Mouse (Mus musculus) gastrocnemius, postnatal 14 days (tissue): ENCODE measurements around the gene Rad51b. TPM values are rescaled to one million over a fixed set of nuclear protein-coding genes. Genes with fewer than 3 reads are reported as not detected.

ENCODE experiments used
- DNase-seq: peaks from one replicate; pipeline ENCODE4 v3.0.0; 2021; ENCODE audit warnings: mixed read lengths
- intact Hi-C: fragments of 180-260 bp; cut with DNase I; formaldehyde crosslinking; loops from one replicate; pipeline ENCODE4 v1.15.1; 2025; ENCODE audit warnings: low total_unique reads
- total RNA-seq, 2 experiments: library from RNA; stranded (reverse); gene quantifications; 2 replicates each; pipeline ENCODE4 v1.2.3; 2021

Gene Rad51b
- total RNA-seq, 2 experiments from 2014 or later, result 0.80 to 0.92 TPM

DNA sequence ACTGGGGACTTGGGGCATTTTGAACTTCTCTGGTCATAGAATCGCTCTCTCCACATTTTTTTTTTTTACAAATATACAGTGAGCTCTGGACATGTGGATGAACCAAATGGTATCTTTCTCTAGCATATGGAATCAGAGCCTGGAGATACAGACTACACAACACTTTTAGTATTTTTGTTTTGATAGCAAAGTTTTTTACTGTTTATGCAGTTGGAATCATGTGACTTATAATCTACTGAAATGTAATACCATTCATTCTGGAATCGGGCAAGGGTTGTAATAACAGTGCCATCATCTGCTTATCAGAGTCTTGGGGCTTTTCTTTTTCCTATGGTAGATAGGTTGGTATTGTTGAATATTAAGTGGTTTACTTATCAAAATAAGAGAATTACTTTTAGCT is 67.2 kb downstream of the Rad51b start:
- DNase-seq, result no peak
- intact Hi-C loops, result loop anchor here (5.0 kb wide), 1 partner anchor 778 kb away; no protein-coding TSS in a partner anchor

- DNase-seq, result no peak
- intact Hi-C loops, result no loop called here
Measured at GRCm38 (mm10) chr12:79368818-79369217, 71.7 kb downstream of the Rad51b start.

DNA sequence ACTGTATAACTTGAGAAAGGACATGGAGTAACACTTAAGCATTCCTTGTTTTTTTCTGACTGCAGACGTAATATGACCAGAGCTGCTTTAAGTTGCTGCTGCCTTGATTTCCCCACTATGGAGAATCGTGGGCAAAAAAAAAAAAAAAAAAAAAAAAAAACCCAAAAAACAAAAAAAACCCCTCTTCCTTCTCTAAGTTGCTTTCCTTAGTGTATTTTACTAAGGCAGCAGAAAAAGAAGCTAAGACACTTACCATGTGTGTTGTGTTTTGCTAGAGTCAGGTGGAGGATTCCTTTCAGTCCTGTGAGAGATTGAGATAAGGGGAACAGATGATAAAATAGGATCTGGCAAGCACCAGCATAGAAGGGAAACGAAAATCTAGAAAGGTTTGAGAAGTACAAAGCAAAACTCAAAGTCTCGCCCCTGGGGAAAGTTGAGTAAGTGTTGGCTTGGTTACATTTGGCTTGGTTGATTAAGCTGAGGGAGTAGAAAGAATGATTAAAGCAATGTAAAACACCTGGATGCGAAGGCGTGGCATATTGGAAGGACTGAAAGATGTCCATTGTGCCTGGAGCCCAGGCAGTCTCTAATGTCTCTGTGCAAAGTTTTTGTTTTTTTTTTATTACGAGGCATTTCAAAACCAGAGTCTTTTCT is 72.6 kb downstream of the Rad51b start:
- intact Hi-C loops, result no loop called here

DNA sequence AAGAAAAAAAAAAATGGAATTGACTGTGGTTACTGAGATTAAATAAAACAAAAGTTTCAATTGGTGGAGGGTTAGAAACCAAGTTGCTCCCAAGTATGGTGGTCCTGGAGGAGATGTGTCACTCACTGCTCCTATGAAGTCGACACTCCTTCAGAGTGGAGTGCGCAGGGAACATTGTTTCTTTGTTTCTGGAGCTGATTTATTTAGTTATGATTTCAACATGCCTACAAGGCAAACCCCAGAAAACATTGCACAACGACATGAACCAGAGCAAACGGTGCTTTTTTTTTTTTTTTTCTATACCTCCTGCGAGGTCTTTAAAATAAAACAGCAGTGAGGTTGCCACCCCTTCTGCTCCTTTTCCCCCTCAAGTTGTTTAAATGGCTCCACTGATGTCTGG is 75.6 kb downstream of the Rad51b start:
- intact Hi-C loops, result no loop called here
- DNase-seq, result no peak

More for the DNA sequence above, 72.6 kb downstream of the Rad51b start:
- DNase-seq, result no peak

- intact Hi-C loops, result no loop called here
- no peak for DNase-seq
Measured at GRCm38 (mm10) chr12:79377378-79377777, 80.3 kb downstream of the Rad51b start.

DNA sequence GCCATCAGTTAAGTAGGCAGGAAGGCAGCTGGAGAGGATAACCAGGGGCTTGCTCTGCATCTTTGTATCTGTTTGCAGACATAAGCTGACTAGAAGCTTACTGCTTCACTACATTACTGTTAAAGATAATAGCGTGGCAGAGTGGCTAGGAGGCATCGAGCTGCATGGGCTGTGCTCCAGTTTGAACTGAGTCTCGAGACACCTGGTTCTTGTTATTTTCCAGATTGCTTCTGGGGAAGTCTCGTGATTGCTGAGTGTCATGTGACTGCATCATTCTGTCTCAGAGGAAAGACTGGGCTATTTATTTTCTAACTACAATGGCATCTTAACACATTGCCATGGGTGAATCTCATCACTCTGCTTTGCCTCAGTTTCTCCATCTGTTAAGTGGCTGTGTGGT is 80.8 kb downstream of the Rad51b start:
- intact Hi-C loops, result no loop called here
- no peak for DNase-seq

- no peak for DNase-seq
- intact Hi-C loops, result no loop called here
Measured at GRCm38 (mm10) chr12:79380190-79380589, 83.1 kb downstream of the Rad51b start.

- DNase-seq, result no peak
- intact Hi-C loops, result no loop called here
Measured at GRCm38 (mm10) chr12:79381489-79381888, 84.4 kb downstream of the Rad51b start.

DNA sequence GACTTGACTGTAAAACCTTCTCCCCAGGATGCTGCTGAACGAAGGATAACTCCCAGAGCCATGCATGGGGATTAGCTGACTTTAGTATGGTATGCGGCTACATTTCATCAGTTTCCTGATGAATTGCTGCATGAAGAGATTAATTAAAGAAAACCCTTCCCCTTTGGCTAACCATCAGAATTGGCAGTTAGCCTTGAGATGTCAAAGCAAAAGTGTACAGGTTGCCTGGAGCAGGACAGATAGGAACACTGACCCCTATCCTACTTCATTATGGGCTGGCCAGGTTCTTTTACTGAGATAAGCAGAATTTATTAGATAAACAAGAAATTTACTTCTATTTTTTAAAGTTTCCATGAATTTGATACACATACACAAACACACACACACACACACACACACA is 85.3 kb downstream of the Rad51b start:
- intact Hi-C loops, result no loop called here
- no peak for DNase-seq

DNA sequence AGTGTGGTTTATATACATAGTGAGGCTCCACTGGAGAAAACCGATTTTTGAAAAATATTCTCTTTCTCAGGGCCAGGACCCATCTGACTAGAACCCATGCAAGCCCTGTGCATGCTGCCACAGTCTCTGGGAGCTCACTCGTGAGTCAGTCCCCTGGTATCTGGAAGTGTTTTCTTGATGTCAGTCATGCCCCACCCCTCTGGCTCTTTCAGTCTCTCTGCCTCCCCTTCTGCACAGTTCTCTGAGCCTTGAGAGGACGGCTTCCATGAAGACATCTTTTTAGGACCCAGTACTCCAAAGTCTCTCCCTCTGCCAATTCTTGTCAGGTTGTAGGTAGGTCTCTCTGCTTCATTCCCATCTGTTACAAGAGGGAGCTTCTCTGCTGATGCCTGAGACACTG is 86.5 kb downstream of the Rad51b start:
- intact Hi-C loops, result no loop called here
- DNase-seq, result no peak

- intact Hi-C loops, result no loop called here
- DNase-seq, result no peak
Measured at GRCm38 (mm10) chr12:79384787-79385186, 87.7 kb downstream of the Rad51b start.

DNA sequence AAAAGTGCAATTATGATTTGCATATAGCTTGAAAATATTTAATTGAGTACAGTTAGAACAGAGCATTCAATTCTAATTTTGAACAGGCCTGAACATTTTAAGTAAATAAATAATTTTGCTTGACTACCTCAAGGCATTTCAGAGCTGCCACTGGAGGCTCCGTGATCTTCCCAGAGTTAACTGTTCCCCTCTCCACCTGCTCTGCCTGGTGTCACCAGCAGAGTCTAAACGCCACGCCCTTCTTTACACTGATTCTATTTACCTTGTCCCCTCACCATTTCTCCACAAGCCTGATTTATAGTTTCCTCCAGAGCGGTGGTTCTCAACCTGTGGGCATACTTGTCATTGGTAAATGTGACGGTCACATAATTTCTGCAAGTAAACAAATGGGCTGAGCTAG is 88.1 kb downstream of the Rad51b start:
- intact Hi-C loops, result no loop called here
- DNase-seq, result no peak

- DNase-seq, result no peak
- intact Hi-C loops, result no loop called here
Measured at GRCm38 (mm10) chr12:79387886-79388285, 90.8 kb downstream of the Rad51b start.

DNA sequence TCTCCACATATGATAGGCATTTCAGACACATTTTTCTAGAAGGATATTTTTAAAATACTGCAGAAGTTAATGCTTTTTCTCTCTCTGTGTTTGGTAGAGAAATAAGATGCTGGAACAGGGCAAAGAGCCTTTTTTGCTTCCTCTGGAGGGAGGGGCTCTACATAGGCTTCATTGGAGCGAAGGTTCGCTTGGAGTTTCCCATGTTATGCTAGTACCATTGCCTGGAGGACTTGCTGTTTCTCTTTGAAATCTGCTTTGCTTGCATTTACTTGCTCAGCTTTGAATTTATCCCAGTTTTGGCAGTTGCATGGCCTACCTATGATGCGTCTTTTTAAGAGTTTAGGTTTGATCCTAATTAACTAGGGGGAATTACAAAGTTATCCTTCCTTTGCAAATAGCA is 92.2 kb downstream of the Rad51b start:
- DNase-seq, result no peak
- intact Hi-C loops, result no loop called here

DNA sequence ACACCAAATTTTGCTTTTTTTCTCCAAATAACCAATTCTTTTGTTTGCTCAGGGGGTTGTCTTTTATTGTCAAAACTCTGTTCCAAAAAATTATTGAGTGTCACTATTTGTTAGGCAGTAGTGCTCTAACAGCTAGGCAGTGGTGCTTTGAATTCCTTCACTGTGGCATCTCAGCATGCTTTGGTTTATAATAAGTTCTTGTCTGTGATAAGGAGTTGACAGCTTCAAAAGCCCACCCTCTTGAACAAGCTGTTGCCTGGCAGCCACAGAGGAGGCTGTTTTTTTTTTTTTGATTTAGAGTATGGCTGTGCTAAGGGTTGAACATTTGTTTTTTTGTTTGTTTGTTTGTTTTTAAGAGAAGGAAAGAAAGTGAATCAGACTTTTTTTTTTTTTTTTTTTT is 92.9 kb downstream of the Rad51b start:
- no peak for DNase-seq
- intact Hi-C loops, result no loop called here

GRCm38 (mm10) chr12:79393636-79394035 is 96.6 kb downstream of the Rad51b start:
- no peak for DNase-seq

DNA sequence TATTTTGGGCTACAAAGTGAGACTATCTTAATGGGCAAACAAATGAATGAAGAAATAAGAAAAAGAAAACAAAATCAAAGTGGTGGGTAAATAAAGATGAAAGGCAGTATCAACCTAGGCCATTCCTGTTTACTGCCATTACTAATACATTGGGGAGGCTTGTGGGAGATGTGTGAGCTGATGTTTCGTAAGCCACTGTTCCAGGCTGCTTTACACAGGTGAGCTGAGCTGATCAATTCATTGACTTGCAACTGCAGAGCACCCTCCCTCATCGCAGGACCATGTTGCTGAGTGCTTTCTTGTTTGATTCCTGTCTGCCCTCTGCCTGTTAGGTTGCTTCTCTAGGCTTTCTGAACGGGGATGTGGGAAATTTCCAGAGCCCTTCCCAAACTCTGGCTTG is 106.9 kb downstream of the Rad51b start:
- DNase-seq, result no peak
- intact Hi-C loops, result no loop called here

More at GRCm38 (mm10) chr12:79393636-79394035, 96.6 kb downstream of the Rad51b start:
- intact Hi-C loops, result no loop called here

DNA sequence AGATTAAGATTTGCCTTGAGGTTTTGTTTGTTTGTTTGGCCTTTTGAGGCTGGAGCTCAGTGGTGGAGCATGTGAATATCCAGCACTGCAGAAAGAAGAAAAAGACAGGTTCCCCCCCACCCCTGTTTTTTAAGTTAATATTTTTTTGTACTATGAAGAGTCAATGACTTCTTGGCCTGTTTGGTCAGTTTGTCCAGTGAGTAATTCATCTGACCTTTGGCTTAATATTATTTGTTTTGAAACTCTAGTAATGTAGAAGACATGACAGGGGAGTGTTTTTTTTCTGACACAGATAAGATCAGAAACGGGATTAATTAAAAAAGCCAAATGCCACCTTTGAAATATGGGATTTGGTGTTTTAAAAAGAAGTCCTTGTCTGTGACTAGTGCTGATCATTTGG is 107.4 kb downstream of the Rad51b start:
- no peak for DNase-seq
- intact Hi-C loops, result no loop called here

GRCm38 (mm10) chr12:79408677-79409076 is 111.6 kb downstream of the Rad51b start:
- DNase-seq, result no peak
- intact Hi-C loops, result no loop called here

- intact Hi-C loops, result no loop called here
- no peak for DNase-seq
Measured at GRCm38 (mm10) chr12:79409126-79409860, 112.2 kb downstream of the Rad51b start.

DNA sequence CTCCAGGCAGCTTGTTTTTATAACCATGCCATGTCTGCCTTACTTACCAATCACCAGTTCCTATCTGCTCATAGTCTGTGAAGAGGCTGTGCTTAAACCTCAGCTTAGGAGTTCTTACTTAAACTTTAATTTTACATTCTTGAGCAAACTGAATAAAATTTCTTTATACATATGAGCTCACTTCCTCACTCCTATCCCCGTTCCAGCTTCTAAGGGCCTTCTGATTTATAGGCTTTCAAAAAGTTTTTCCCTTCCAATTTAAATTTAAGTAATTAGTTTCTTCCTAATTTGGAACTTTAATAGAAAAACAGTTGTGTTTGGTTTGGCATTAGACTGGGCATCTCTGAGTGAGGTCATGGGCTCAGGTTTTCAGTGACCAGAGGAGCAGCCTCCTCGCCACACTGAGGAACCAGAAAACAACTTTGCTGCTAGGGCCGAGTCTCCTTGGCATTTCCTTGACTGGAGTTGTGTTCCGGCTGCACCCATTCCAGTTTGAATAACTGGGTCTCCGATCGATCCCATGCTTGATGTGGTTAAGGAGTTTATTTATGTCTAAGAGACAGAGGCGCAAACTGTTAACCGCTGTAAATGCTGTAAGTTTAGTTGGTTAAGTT is 115.9 kb downstream of the Rad51b start:
- DNase-seq, result no peak
- intact Hi-C loops, result no loop called here
